Mouse (Mus musculus): Measurements from ENCODE around the gene Gm20219. TPM values are rescaled to one million over a fixed set of nuclear protein-coding genes. Genes with fewer than 3 reads are reported as not detected.
A peak's percentile ranks its signal among the peaks of the same experiment; 100 is the strongest.

Gene Gm20219
- polyA plus RNA-seq, 1 experiment from 2014 or later = 0.08 TPM

- H3K4me1 ChIP-seq (ENCODE audit: insufficient read depth) = no peaks in the 10 kb centered on the region
- DNase-seq = peak; percentile 13
- TF ChIP-seq CTCF (IDR thresholded peaks at IDR 0.05; ENCODE audit: low read depth) (peak; percentile 31), EP300 (IDR thresholded peaks at IDR 0.05; ENCODE audit: low read depth) (no peak)
These were observed 10.4 kb downstream of the Gm20219 start for GRCm38 (mm10) chr17:56543684-56544224.

GRCm38 (mm10) chr17:56542736-56543135, 11.5 kb downstream of the Gm20219 start:
- Histone ChIP-seq H3K27me3 (ENCODE audit: insufficient read depth, low read length) (no peaks in the 10 kb centered on the region), H3K9me3 (ENCODE audit: low read length) (no peaks in the 10 kb centered on the region), H3K36me3 (replicated peaks; ENCODE audit: insufficient read depth, low read length) (no peaks in the 10 kb centered on the region), H3K9ac (replicated peaks) (no peak overlapping the region), H3K4me2 (ENCODE audit: low read depth, low read length) (no peak overlapping the region), H3K4me3 (ENCODE audit: low read depth, low read length) (no peak overlapping the region), H3K27ac (ENCODE audit: low read depth) (no peak overlapping the region), H3K4me1 (ENCODE audit: insufficient read depth) (no peaks in the 10 kb centered on the region)
- ATAC-seq (no peak), DNase-seq (peak; percentile 5)
- TF ChIP-seq EP300 (IDR thresholded peaks at IDR 0.05; ENCODE audit: low read depth) = no peak
- no peak for TF ChIP-seq CTCF (IDR thresholded peaks at IDR 0.05; ENCODE audit: low read depth)
- 67% methylated on average over 8 of the region's 8 CpGs for WGBS (ENCODE audit: insufficient replicate concordance)

More at GRCm38 (mm10) chr17:56543684-56544224, 10.4 kb downstream of the Gm20219 start:
- Histone ChIP-seq H3K9ac (replicated peaks) (no peak overlapping the region), H3K4me3 (ENCODE audit: low read depth, low read length) (no peak overlapping the region), H3K36me3 (replicated peaks; ENCODE audit: insufficient read depth, low read length) (no peaks in the 10 kb centered on the region), H3K27me3 (ENCODE audit: insufficient read depth, low read length) (no peaks in the 10 kb centered on the region), H3K9me3 (ENCODE audit: low read length) (no peaks in the 10 kb centered on the region), H3K4me2 (ENCODE audit: low read depth, low read length) (no peak overlapping the region), H3K27ac (ENCODE audit: low read depth) (no peak overlapping the region)
- WGBS (ENCODE audit: insufficient replicate concordance) = 77% methylated on average over 3 of the region's 3 CpGs
- no peak for ATAC-seq

DNA sequence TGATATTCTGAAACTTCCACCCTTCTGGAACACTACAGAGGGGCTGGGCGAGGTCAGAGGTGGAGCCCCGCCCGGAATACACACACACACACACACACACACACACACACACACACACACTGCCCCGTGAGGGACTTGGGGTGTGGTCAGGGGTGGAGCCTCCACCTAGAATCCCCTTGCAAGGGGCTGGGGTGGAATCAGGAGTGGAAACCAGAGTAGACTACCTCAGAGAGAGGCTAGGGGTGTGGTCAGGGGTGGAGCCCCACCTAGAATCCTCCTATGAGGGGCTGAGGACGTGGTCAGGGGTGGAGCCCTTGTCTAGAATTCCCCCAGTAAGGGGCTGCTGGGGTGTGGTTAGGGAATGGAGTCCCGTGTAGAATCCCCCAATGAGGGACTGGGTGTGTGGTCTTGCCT, 13.6 kb downstream of the Gm20219 start:
- DNase-seq (peak; percentile 14), ATAC-seq (no peak)
- Histone ChIP-seq H3K27me3 (ENCODE audit: insufficient read depth, low read length) (no peaks in the 10 kb centered on the region), H3K4me2 (ENCODE audit: low read depth, low read length) (no peak overlapping the region), H3K4me3 (ENCODE audit: low read depth, low read length) (no peak overlapping the region), H3K4me1 (ENCODE audit: insufficient read depth) (no peaks in the 10 kb centered on the region), H3K36me3 (replicated peaks; ENCODE audit: insufficient read depth, low read length) (no peaks in the 10 kb centered on the region), H3K27ac (ENCODE audit: low read depth) (no peak overlapping the region), H3K9me3 (ENCODE audit: low read length) (no peaks in the 10 kb centered on the region), H3K9ac (replicated peaks) (no peak overlapping the region)
- TF ChIP-seq CTCF (IDR thresholded peaks at IDR 0.05; ENCODE audit: low read depth) = no peak
- no peak for TF ChIP-seq EP300 (IDR thresholded peaks at IDR 0.05; ENCODE audit: low read depth)
- WGBS (ENCODE audit: insufficient replicate concordance) = 31% methylated on average over 6 of the region's 6 CpGs

GRCm38 (mm10) chr17:56537912-56538311, 16.3 kb downstream of the Gm20219 start:
- Histone ChIP-seq H3K27me3 (ENCODE audit: insufficient read depth, low read length) (no peaks in the 10 kb centered on the region), H3K4me3 (ENCODE audit: low read depth, low read length) (no peak overlapping the region), H3K27ac (ENCODE audit: low read depth) (no peak overlapping the region), H3K4me1 (ENCODE audit: insufficient read depth) (no peaks in the 10 kb centered on the region), H3K9ac (replicated peaks) (no peak overlapping the region), H3K4me2 (ENCODE audit: low read depth, low read length) (no peak overlapping the region), H3K36me3 (replicated peaks; ENCODE audit: insufficient read depth, low read length) (no peaks in the 10 kb centered on the region), H3K9me3 (ENCODE audit: low read length) (no peaks in the 10 kb centered on the region)
- TF ChIP-seq CTCF (IDR thresholded peaks at IDR 0.05; ENCODE audit: low read depth) (no peak), EP300 (IDR thresholded peaks at IDR 0.05; ENCODE audit: low read depth) (no peak)
- DNase-seq = peak; percentile 10
- WGBS (ENCODE audit: insufficient replicate concordance) = 45% methylated on average over 8 of the region's 8 CpGs
- ATAC-seq = no peak

DNA sequence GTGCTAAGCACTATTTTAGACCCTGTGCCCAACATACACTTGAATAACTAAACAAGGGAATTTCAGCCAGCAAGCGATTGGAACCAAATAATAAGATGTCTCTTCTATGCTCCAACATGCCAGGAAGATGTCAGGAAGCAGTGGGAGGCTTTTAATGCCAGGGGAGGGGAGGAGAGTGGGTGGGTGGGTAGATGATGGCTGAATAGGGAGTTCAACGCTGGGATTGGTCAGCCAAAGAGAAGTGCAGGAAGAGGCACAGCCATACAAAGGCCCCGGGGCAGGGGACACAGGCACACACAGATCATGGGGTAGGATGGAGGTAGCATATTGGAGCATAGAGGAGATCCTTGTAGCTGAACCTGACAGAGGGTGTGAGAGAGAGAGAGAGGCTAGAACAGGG, 17.3 kb downstream of the Gm20219 start:
- Histone ChIP-seq H3K4me3 (ENCODE audit: low read depth, low read length) (no peak overlapping the region), H3K9ac (replicated peaks) (no peak overlapping the region), H3K4me2 (ENCODE audit: low read depth, low read length) (no peak overlapping the region), H3K36me3 (replicated peaks; ENCODE audit: insufficient read depth, low read length) (no peaks in the 10 kb centered on the region), H3K4me1 (ENCODE audit: insufficient read depth) (no peaks in the 10 kb centered on the region), H3K27ac (ENCODE audit: low read depth) (no peak overlapping the region), H3K27me3 (ENCODE audit: insufficient read depth, low read length) (no peaks in the 10 kb centered on the region), H3K9me3 (ENCODE audit: low read length) (no peaks in the 10 kb centered on the region)
- TF ChIP-seq CTCF (IDR thresholded peaks at IDR 0.05; ENCODE audit: low read depth) (no peak), EP300 (IDR thresholded peaks at IDR 0.05; ENCODE audit: low read depth) (no peak)
- DNase-seq (peak; percentile 6), ATAC-seq (no peak)
- 75% methylated on average over 3 of the region's 3 CpGs for WGBS (ENCODE audit: insufficient replicate concordance)

GRCm38 (mm10) chr17:56536192-56536591, 18.0 kb downstream of the Gm20219 start:
- H3K4me1 ChIP-seq (ENCODE audit: insufficient read depth) = no peaks in the 10 kb centered on the region
- no peaks in the 10 kb centered on the region for H3K27me3 ChIP-seq (ENCODE audit: insufficient read depth, low read length)
- no peak overlapping the region for H3K4me2 ChIP-seq (ENCODE audit: low read depth, low read length)
- no peak for ATAC-seq
- TF ChIP-seq EP300 (IDR thresholded peaks at IDR 0.05; ENCODE audit: low read depth) = no peak
- TF ChIP-seq CTCF (IDR thresholded peaks at IDR 0.05; ENCODE audit: low read depth) = no peak
- H3K9me3 ChIP-seq (ENCODE audit: low read length) = no peaks in the 10 kb centered on the region
- 62% methylated on average over 14 of the region's 14 CpGs for WGBS (ENCODE audit: insufficient replicate concordance)
- H3K36me3 ChIP-seq (replicated peaks; ENCODE audit: insufficient read depth, low read length) = no peaks in the 10 kb centered on the region
- no peak overlapping the region for H3K4me3 ChIP-seq (ENCODE audit: low read depth, low read length)
- no peak overlapping the region for H3K27ac ChIP-seq (ENCODE audit: low read depth)
- H3K9ac ChIP-seq (replicated peaks) = no peak overlapping the region
- peak; percentile 8 for DNase-seq
